Mouse (Mus musculus): Measurements from ENCODE around the gene A530016L24Rik.

GRCm38 (mm10) chr12:112449828-112450180, 39.4 kb upstream of the A530016L24Rik start:
- no peak for TF ChIP-seq CTCF (IDR thresholded peaks at IDR 0.05; ENCODE audit: low read depth)
- no peak for TF ChIP-seq EP300 (IDR thresholded peaks at IDR 0.05; ENCODE audit: low read depth)
